In the genomic region with DNA sequence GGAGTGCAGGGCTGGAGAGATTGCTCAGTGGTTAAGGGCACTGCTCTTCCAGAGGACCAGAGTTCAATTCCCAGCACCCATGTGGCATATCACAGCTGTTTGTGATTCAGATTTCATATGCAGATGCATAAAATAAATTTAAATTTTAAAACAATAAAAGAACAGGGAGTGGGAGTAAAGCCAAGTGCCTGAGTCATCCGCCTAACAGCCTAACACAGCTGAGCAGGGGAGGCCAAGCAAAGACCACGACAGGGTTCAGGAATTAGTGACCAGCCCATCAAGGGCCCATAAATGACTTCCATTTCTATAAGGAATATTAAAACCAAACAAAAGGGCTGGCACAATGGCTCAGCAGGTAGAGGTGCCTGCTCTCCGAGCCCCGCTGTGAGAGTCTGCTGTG, we compare ENCODE assay signal across 20 mouse cellular contexts.
"Had no signal": no experiment of that assay in that cellular context is flagged by ENCODE, and none has a peak within 500 bp of the region (broad histone marks: within the 10 kb centered on the region; RNA-seq: fewer than 3 reads in every experiment).

No protein-coding gene starts in this region.

- H3K27me3 ChIP-seq: liver, embryonic 13.5 days; liver, embryonic 15.5 days; lung, embryonic 15.5 days; midbrain, embryonic 13.5 days; neural tube, embryonic 12.5 days had no signal

- H3K9me3 ChIP-seq: liver, embryonic 13.5 days; liver, embryonic 15.5 days; lung, embryonic 15.5 days; midbrain, embryonic 10.5 days; midbrain, embryonic 13.5 days; neural tube, embryonic 12.5 days had no signal

- H3K27ac ChIP-seq: liver, embryonic 13.5 days; liver, embryonic 15.5 days; lung, embryonic 15.5 days; macrophage; midbrain, embryonic 10.5 days; midbrain, embryonic 13.5 days; neural tube, embryonic 12.5 days had no signal

- H3K4me3 ChIP-seq: liver, embryonic 13.5 days; liver, embryonic 15.5 days; lung, embryonic 15.5 days; midbrain, embryonic 10.5 days; midbrain, embryonic 13.5 days; neural tube, embryonic 12.5 days had no signal

- ATAC-seq: liver, postnatal 0 days; midbrain, embryonic 13.5 days; midbrain, embryonic 16.5 days had no signal

- H3K9ac ChIP-seq: liver, embryonic 13.5 days; liver, embryonic 15.5 days; liver, postnatal 0 days; lung, embryonic 15.5 days; midbrain, embryonic 13.5 days; neural tube, embryonic 12.5 days had no signal

- H3K36me3 ChIP-seq: liver, embryonic 13.5 days; liver, embryonic 15.5 days had no signal

- H3K4me1 ChIP-seq: liver, embryonic 13.5 days; liver, embryonic 15.5 days; lung, embryonic 15.5 days; midbrain, embryonic 13.5 days; neural tube, embryonic 12.5 days had no signal

- DNase-seq: liver, embryonic 13.5 days; liver, postnatal 0 days; lung, adult 2 months; lung, postnatal 14 days; lung, postnatal 36 days; retina, postnatal 1 day; right cerebral cortex, adult 18-20 months; right cerebral cortex, postnatal 25 days; right cerebral cortex, postnatal 4 days; spleen, adult 18-20 months; thymus, adult 18-20 months; thymus, postnatal 14 days; thymus, postnatal 36 days had no signal

- H3K4me2 ChIP-seq: liver, embryonic 13.5 days; liver, embryonic 15.5 days; lung, embryonic 15.5 days; midbrain, embryonic 13.5 days; neural tube, embryonic 12.5 days had no signal
